Mouse (Mus musculus) lung, postnatal 14 days (tissue): ENCODE measurements around the gene Spg20.

Source experiments
- DNase-seq: peaks from one replicate; pipeline ENCODE4 v3.0.0; 2021

Spg20 gene

DNA sequence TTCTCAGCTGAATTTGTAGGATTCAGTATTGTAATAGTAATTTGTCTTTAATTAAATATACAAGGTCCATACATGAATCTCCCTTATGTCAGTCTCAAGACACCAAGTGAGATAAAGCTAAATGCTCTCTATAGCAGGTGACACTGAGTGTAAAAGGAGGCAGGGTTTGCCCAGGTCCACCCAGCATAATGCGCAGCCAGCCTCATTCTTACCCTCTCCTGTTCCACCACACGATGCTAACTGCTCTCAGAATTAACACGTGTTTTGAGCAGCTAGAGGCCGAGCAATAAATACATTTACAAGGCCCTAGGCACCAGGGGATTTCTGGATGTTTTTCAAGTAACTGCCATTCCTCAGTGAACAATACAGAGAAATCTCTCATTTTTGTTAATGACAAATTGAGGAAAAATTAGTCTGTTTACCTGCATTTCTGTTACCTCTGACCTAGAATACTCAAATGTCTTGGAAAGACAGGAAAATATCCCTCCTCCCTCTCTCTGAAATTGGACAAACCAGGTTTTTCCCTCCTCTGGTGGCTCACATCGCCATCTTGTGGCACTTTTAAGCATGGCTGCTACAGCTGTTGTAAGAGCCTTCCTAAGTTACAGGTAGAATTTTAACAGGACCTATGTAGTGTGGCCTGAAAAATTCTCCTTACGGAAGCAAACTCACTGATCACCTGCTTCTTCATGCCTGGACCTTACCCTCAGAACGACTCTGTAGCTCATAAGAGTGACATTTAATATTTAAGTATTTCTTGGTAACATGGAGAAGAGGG is 39.9 kb downstream of the Spg20 start:
- DNase-seq: peak; percentile 63

DNA sequence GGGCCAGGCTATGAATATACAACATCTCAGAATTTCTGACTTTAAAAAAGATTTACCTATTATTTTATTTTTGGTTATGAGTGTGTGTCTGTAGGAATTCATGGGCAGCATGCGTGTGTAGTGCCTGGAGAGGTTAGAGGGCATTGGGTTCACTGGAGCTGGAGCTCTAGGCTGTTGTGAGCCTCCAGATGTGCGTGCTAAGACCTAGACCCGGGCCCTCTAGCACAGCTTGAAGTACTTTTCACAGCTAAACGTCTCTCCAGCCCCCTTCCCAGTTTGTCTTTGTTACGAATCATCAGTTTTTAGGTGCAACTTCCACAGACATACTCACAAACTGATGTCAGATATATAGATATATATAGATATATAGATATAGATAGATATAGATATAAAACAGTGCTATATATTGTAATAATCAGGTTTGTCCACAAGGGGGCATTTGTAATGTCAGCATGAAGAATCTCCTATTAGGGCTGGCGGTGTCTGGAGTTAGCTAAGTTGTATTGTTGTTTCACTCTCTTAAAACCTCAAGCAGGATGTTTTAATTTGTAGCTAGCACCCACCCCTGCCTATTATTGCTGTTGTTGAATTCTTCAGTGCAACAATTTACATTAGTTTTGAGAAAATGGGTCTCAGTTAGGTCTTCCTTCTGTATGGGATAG is 40.9 kb downstream of the Spg20 start:
- no peak for DNase-seq

DNA sequence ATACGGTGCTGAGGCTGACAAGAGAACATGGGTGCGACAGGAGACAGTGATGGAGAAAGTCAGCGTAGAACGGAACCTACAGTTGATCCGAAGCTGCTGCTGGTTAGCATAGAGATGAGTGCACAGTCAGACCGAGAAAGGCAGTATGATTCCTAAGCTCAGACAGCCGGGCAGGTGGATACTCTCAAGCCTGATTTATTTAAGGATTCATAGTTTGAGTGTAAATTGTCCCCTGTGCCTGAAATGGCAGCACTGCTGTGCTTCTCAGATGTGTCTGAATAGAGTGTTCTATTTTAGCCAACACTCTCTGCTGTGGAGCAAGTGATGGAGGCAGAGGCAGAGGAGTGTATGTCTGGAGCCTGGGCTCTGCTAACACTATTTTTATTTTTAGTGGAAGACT is 42.3 kb downstream of the Spg20 start:
- DNase-seq: no peak

DNA sequence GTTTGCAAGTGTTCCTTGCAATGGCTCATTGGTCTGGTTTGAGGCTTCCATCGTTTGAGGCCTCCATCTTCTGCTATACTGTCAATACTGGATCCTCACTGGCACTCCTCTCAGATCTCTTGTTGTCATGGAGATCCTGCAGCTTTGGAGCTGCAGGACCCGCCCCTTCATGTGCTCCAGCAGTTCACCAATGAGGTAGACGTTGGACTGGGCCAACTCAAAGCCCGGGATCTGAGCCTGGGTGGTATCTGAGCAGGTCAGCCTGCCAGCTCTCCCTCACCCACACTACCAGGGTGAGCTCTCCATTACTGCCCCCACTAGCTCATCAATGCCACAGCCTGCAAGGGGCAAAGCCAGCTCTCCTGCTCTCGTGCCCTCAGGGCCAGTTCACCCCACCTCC is 45.5 kb downstream of the Spg20 start:
- no peak for DNase-seq

DNA sequence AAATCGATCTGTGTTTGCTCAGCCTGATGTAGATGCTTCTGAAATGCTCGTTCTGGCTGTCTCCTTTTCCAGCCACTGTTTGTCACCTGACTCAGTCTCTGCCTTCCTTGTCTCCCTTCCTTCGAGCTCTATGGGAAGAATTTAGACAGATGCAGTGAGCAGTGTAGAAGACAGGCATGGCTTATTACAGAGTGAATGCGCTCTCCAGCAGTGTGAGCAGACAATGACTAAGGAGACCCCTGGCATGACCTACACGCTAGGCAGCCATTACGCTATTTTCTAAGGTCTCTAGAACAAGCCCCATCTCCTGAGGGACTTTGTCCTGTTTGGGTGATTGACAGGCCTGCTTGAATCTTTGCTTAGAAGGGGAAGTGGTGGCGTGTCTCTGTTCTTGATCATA is 49.2 kb downstream of the Spg20 start:
- no peak for DNase-seq

DNA sequence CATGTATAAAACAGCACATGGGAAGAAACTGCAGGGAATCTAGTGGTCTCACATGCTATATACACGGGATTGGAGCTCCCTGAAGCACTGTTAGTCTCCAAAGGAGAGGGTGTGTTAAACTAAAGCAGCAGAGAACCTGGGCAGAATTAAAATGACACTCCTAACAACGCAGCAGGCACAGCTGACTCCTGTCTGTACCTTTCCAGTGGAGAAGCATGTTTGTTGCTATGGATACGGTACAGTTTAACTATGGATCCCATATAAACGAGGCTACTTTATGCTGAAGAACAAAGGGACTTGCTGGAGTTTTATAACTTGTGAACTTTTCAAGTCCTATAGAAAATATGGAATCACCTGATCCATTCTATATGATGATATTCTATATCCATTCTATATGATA is 51.6 kb downstream of the Spg20 start:
- no peak for DNase-seq

DNA sequence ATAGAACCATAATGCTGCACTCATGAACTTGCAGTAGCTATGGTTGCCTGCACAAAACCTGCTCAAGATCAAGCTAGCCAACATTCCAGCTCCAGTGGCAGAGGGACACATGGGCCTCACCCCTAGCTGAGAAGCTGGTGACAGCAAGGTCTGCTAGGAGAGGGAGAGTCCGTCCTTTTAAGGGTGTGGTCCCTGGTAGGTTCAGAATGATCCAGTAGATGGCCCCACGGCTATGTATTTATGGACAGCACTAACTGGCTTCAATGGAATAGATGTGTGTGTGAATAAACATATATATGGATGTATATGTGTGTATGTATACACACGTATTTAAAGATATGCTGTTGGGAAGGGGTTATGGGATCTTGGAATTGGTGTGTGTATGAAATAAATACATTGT is 60.6 kb downstream of the Spg20 start:
- DNase-seq: no peak

DNA sequence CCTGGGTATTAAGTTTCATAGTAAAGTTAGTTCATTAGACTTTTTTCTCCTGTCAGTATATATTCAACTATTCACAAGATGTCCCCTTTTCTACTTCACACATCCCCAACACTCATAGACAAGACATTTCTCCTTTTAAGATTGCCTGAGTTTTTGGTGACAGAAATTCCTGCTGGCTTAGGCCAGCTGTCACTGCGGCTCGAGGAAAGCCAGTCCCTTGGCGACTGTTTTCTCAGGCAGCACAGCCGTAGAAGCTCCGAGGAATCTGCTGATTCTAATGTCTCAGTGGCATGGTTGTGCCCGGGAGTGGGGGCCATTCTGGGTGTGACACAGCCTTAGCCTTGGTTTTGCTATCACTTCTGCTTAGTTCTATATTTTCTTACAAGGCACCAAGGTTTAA is 65.4 kb downstream of the Spg20 start:
- no peak for DNase-seq

DNA sequence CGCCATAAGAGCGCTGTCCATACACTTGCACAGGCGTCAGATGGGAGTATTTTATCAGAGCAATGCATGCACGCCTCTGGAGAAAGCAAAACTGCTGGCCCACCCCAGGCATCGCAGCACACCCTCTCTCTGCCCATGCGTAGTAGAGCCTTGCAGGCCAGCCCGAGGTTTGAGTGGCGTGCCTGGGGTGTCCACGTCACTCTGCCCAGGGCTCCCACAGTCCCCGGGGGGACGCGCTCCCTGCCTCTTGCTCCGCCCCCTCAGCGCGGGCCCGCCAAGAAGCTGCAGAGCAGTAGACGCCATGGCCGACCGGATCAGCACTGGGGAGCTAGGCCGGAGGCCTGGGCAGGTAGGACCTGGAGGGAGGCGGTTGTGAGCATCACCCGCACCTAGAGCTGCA is 69.9 kb downstream of the Spg20 start, which contains the start of gene Sohlh2:
TSS of gene Sohlh2 (plus strand) at position 263 of the 400 bp plus-strand sequence.
- DNase-seq: no peak
